Mouse (Mus musculus) kidney, embryonic 16.5 days (tissue): Measurements from ENCODE around the gene Spcs1. TPM values are rescaled to one million over a fixed set of nuclear protein-coding genes. Genes with fewer than 3 reads are reported as not detected.

Source experiments
- ATAC-seq: fragments of 200-750 bp; cut with Nextera tagmentation; 2 replicates; pipeline ENCODE4 v1.8.0; 2017; ENCODE audit warnings: moderate TSS enrichment; ENCODE audit not compliant: low FRiP score, low TSS enrichment
- H3K27ac ChIP-seq: fragments of 300-500 bp; sonication (generic); 2 replicates; pipeline ENCODE4 v1.5.1; 2014; ENCODE audit warnings: low read length
- H3K27me3 ChIP-seq: fragments of 300-500 bp; sonication (generic); 2 replicates; pipeline ENCODE4 v1.6.1; 2014; ENCODE audit warnings: low read length, control low read depth, mixed read lengths; ENCODE audit not compliant: insufficient read depth
- H3K36me3 ChIP-seq: fragments of 300-500 bp; sonication (generic); 2 replicates; pipeline ENCODE4 v1.6.1; 2014; ENCODE audit warnings: low read length, control low read depth, mixed read lengths; ENCODE audit not compliant: insufficient read depth
- H3K4me1 ChIP-seq: fragments of 300-500 bp; sonication (generic); 2 replicates; pipeline ENCODE4 v1.6.1; 2014; ENCODE audit warnings: low read length, control low read depth, mixed read lengths; ENCODE audit not compliant: insufficient read depth
- H3K4me2 ChIP-seq: fragments of 300-500 bp; sonication (generic); replicated peaks from 2 replicates; pipeline ENCODE4 v1.6.1; 2014; ENCODE audit warnings: low read depth, low read length
- H3K4me3 ChIP-seq: fragments of 300-500 bp; sonication (generic); 2 replicates; pipeline ENCODE4 v1.5.1; 2014; ENCODE audit warnings: mild to moderate bottlenecking, low read length
- H3K9ac ChIP-seq: fragments of 300-500 bp; sonication (generic); replicated peaks from 2 replicates; pipeline ENCODE4 v1.6.1; 2014; ENCODE audit warnings: low read length
- H3K9me3 ChIP-seq: fragments of 300-500 bp; sonication (generic); 2 replicates; pipeline ENCODE4 v1.6.1; 2016; ENCODE audit warnings: low read length, control low read depth
- WGBS: fragments of 180-500 bp; shearing (Covaris S2); extraction: QIAGEN DNeasy Blood & Tissue Kit; methylation state at CpG from one replicate; pipeline ENCODE4 v1.1.7; 2014; 5-methylcytosine and 5-hydroxymethylcytosine counted together
- polyA plus RNA-seq: library from polyadenylated mRNA; unstranded; fragments of >200 nt; fragmentation: Nextera tagmentation; extraction: Ambion mirVana; gene quantifications from 2 replicates; pipeline ENCODE4 v1.2.1, GENCODE M21; 2015

Spcs1 gene
- polyA plus RNA-seq, 1 experiment from 2014 or later, result 372 TPM

DNA sequence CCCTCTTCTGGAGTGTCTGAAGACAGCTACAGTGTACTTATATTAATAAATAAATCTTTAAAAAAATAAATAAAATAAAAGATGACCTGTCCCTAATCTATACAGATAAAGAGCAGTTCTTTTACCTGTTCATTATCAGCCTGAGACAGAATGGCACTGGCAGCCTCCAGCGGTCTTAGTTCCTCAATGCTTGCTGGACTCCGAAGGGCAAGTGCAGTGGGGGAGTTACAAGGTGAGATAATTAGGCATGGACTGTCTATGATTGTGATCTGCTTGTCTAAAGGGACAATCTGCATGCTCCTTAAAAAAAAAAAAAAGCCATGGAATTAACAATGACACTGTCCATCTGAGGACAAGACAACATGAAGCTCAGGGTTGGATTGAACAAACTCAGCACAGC, 12.5 kb upstream of the Spcs1 start:
- no peak overlapping the region for H3K27ac ChIP-seq
- no peak overlapping the region for H3K4me3 ChIP-seq
- H3K36me3 ChIP-seq, result peaks cover 76% of the 10 kb centered on the region
- H3K9ac ChIP-seq, result no peak overlapping the region
- no peaks in the 10 kb centered on the region for H3K9me3 ChIP-seq
- WGBS, result 89% methylated on average over 2 of the region's 2 CpGs
- H3K4me2 ChIP-seq, result no peak overlapping the region
- no peaks in the 10 kb centered on the region for H3K27me3 ChIP-seq
- ATAC-seq, result no peak
- H3K4me1 ChIP-seq, result peaks cover 12% of the 10 kb centered on the region

DNA sequence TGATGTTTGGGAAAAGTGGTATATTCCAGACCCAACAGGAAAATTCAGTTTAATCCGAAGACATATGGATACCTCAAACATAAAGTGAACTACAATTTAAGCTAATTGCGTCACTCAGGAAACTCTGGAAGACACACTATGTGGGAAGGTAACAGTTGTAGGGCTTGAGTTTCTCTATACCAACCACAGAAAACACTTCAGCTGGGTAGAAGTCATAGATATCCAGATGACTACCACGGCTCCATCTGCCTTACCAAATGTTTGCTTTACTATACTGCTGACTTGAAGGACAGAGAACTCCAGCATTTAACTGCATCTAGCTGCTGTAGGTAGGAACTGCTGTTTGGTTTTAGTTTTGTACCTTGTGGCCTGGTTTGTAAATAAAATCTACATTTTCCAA, 10.1 kb upstream of the Spcs1 start:
- Histone ChIP-seq H3K27ac (no peak overlapping the region), H3K9ac (no peak overlapping the region), H3K9me3 (no peaks in the 10 kb centered on the region), H3K4me3 (no peak overlapping the region), H3K27me3 (no peaks in the 10 kb centered on the region), H3K4me2 (no peak overlapping the region), H3K4me1 (no peaks in the 10 kb centered on the region), H3K36me3 (peaks cover 80% of the 10 kb centered on the region)
- ATAC-seq, result no peak
- WGBS, result 93% methylated on average over 3 of the region's 3 CpGs

DNA sequence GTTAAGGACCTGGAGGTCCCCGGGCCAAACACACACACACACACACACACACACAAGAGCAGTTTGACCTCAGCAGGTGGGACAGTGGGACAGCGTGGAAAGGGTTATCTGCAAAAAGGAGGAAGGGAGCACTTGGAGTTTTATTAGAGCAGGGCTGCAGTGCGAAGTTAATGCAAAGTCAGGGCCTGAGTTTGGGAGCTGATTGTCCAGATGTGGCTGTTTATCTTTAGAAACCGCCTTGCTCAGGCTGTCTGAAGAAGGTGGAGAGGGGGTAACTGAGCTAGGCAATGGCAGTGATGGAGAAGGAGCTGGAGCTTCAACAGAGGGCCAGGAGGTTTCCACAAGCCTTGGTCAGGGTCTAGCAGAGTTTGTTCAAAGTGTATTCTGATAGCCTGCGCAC, 5.3 kb upstream of the Spcs1 start:
- H3K27ac ChIP-seq, result no peak overlapping the region
- H3K27me3 ChIP-seq, result no peaks in the 10 kb centered on the region
- no peak overlapping the region for H3K4me2 ChIP-seq
- no peak overlapping the region for H3K9ac ChIP-seq
- H3K9me3 ChIP-seq, result no peaks in the 10 kb centered on the region
- peaks cover 36% of the 10 kb centered on the region for H3K36me3 ChIP-seq
- ATAC-seq, result no peak
- H3K4me1 ChIP-seq, result peaks cover 9% of the 10 kb centered on the region; the same call in 1 of the 2 replicates
- WGBS, result 88% methylated on average over 5 of the region's 5 CpGs
- no peak overlapping the region for H3K4me3 ChIP-seq

DNA sequence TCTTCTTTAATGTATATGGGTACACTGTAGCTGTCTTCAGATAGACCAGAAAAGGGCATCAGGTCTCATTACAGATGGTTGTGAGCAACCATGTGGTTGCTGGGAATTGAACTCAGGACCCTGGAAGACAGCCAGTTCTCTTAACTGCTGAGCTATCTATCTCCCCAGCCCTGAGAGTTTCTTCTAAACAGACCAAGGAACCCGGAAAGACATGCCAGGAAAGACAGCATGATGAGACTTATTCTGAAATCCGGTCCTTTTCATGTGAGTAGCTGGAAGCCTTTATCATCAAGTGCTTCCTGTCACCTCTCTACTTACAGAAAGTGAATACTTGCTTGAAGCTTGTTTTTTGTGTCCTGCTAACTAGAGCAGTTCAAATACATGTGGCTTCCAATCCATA, 3.1 kb upstream of the Spcs1 start:
- Histone ChIP-seq H3K4me1 (peaks cover 16% of the 10 kb centered on the region; the same call in 1 of the 2 replicates), H3K27ac (no peak overlapping the region), H3K9me3 (no peaks in the 10 kb centered on the region), H3K27me3 (no peaks in the 10 kb centered on the region), H3K9ac (no peak overlapping the region), H3K4me2 (no peak overlapping the region), H3K36me3 (peaks cover 15% of the 10 kb centered on the region), H3K4me3 (no peak overlapping the region)
- no peak for ATAC-seq
- 84% methylated on average over 2 of the region's 2 CpGs for WGBS

DNA sequence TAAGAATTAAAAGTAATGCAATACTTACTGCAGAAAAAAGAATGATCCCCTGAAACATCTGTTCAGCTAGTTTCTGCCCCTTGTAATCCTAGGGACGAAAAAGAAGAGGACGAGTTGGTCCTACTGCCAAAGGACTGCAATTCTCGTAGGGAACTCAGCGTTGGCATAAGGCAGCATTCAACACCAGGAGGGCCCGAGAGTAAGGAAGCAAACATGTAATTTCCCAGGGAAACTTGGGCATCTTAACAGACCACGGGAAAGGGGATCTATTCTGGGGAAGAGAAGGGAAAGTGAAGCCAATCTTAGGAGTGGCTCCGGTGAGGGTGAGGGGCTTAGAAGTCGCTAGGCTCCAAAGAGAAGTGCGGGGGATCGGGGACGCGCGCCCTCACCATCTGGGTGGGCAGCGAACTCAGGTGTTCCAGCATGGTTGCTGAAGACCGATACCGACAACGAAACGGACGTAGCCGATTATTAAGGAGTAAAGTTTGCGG, 611 bp downstream of the Spcs1 start:
- ATAC-seq, result peak; percentile 43; the same call in 1 of the 2 replicates
- Histone ChIP-seq H3K4me2 (peak overlapping the region; percentile 55), H3K27me3 (no peaks in the 10 kb centered on the region), H3K4me3 (peak overlapping the region; percentile 98), H3K4me1 (peaks cover 16% of the 10 kb centered on the region; the same call in 1 of the 2 replicates), H3K9ac (peak overlapping the region; percentile 96), H3K9me3 (no peaks in the 10 kb centered on the region), H3K36me3 (peaks cover 6% of the 10 kb centered on the region; the same call in 1 of the 2 replicates), H3K27ac (peak overlapping the region; percentile 98)
- WGBS, result under 1% methylated on average over 21 of the region's 21 CpGs

DNA sequence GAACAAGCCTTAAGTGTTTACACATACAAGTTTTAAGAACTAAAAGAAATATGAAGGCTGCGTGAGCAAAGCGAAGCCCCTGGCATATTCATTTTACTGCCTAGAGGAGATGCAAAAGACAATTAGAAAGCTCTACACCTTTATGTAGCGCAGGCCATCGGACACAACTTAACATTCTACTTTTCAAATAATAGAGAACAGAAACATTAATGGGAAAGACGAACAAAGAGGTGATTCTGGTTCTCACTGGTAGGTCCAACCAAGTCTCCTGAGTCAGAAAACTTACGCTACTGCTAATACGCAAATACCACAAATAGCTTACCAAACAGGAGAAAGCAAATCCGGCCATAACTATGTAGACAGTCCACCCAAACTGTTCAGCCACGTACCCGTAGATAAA, 1.1 kb downstream of the Spcs1 start:
- Histone ChIP-seq H3K36me3 (peaks cover 6% of the 10 kb centered on the region; the same call in 1 of the 2 replicates), H3K27ac (peak overlapping the region; percentile 98; the same call in 1 of the 2 replicates), H3K4me1 (peaks cover 16% of the 10 kb centered on the region; the same call in 1 of the 2 replicates), H3K4me2 (peak overlapping the region; percentile 55), H3K9ac (peak overlapping the region; percentile 96), H3K9me3 (no peaks in the 10 kb centered on the region), H3K4me3 (peak overlapping the region; percentile 98), H3K27me3 (no peaks in the 10 kb centered on the region)
- ATAC-seq, result no peak
- WGBS, result 55% methylated on average over 10 of the region's 10 CpGs

DNA sequence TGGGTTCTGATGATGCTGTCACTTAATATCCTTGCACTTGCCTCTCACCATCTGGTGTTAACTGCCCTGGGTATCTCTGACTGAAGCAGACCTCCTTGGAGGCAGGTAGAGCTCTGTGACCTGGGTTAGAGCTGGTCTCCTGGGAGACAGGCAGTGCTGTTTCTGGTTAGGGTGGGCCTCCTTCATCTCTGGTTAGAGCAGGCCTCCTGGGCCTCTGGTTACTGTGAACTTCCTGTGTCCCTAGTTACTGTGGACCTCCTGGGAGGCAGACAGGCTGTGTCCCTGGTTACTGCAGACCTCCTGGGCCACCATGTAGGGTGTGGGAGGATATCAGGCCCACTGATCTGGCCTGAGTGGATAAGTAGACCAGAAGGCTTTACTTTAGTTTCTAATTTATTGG, 5.1 kb downstream of the Spcs1 start:
- Histone ChIP-seq H3K4me1 (peaks cover 7% of the 10 kb centered on the region; the same call in 1 of the 2 replicates), H3K36me3 (peaks cover 6% of the 10 kb centered on the region; the same call in 1 of the 2 replicates), H3K4me3 (no peak overlapping the region), H3K27me3 (no peaks in the 10 kb centered on the region), H3K9ac (no peak overlapping the region), H3K4me2 (no peak overlapping the region), H3K27ac (no peak overlapping the region), H3K9me3 (no peaks in the 10 kb centered on the region)
- ATAC-seq, result no peak

DNA sequence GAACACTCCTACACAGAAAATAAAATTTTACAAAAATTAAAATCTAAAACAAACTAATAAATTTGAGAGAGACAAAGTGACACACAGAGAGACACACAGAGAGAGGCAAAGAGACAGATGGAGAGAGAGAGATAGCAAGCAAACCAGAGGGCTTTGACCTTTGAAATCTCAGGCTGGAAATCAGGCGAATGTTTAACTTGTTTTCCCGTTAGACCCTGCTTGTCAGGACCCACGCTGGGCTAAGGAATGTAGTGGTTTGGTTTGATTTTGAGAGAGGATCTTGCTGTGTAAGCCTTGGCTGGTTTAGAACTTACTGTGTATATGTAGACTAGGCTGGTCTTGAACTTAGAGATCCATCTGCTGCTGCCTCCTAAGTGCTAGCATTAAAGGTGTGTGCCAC, 25.2 kb downstream of the Spcs1 start:
- no peak for ATAC-seq
- Histone ChIP-seq H3K4me2 (no peak overlapping the region), H3K27me3 (no peaks in the 10 kb centered on the region), H3K4me3 (no peak overlapping the region), H3K9ac (no peak overlapping the region), H3K9me3 (no peaks in the 10 kb centered on the region), H3K27ac (no peak overlapping the region), H3K4me1 (no peaks in the 10 kb centered on the region), H3K36me3 (peaks cover 15% of the 10 kb centered on the region)
- 76% methylated on average over 3 of the region's 3 CpGs for WGBS

DNA sequence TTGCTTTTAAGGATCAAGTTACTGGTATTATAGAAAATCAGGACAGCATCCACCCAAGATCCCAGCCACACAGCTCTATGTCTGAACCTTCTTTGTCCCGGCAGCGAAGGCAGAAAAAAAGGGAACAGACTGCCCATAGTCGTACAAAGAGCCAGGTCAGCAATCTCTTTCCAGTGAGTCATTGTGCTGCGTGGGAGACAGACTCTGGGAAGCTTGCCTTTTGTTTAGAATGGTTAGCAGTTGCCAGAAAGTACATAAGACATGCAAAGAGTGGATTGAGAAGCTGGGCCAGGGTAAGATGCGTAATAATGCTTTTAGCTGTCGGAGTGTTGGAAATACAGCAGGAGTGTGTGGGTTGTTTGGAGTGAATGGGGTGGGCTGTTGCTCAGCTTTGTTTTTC, 27.3 kb downstream of the Spcs1 start:
- Histone ChIP-seq H3K4me2 (no peak overlapping the region), H3K9ac (no peak overlapping the region), H3K36me3 (peaks cover 17% of the 10 kb centered on the region), H3K27ac (peak overlapping the region; percentile 53; the same call in 1 of the 2 replicates), H3K4me1 (no peaks in the 10 kb centered on the region), H3K27me3 (no peaks in the 10 kb centered on the region), H3K9me3 (no peaks in the 10 kb centered on the region), H3K4me3 (no peak overlapping the region)
- no peak for ATAC-seq
- 70% methylated on average over 6 of the region's 6 CpGs for WGBS

DNA sequence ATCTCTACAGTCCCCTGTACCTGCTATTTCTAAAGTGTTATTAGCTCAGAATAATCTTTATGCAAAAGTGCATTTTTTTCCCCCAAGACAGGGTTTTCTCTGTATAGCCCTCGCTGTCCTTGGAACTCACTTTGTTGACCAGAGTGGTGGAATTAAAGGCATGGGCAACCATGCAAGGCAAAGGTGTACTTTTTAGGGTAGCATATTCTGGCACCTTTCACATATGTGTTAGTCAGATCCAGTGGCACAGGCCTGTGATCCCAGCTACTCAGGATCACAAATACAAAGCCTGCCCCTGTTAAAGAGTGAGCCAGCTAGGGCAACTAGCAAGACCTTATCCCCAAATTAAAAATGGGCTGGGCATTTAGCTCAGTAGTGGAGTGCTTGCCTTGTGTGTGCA, 41.1 kb downstream of the Spcs1 start:
- Histone ChIP-seq H3K4me3 (no peak overlapping the region), H3K4me2 (no peak overlapping the region), H3K27ac (no peak overlapping the region), H3K9ac (no peak overlapping the region), H3K4me1 (no peaks in the 10 kb centered on the region), H3K36me3 (0 out of 2 replicates have a peak, but pooled peaks cover 13% of the 10 kb centered on the region), H3K9me3 (no peaks in the 10 kb centered on the region), H3K27me3 (no peaks in the 10 kb centered on the region)
- 70% methylated on average over 1 of the region's 1 CpGs for WGBS
- ATAC-seq, result no peak
